Mouse (Mus musculus) fat pad, adult 2 months (tissue): ENCODE measurements around the gene Gpr84.

Experiments used
- DNase-seq: peaks from one replicate; pipeline ENCODE4 v3.0.0-alpha.2; 2011; ENCODE audit warnings: low read depth, low spot score; ENCODE audit errors: extremely low read depth

The Gpr84 gene

DNA sequence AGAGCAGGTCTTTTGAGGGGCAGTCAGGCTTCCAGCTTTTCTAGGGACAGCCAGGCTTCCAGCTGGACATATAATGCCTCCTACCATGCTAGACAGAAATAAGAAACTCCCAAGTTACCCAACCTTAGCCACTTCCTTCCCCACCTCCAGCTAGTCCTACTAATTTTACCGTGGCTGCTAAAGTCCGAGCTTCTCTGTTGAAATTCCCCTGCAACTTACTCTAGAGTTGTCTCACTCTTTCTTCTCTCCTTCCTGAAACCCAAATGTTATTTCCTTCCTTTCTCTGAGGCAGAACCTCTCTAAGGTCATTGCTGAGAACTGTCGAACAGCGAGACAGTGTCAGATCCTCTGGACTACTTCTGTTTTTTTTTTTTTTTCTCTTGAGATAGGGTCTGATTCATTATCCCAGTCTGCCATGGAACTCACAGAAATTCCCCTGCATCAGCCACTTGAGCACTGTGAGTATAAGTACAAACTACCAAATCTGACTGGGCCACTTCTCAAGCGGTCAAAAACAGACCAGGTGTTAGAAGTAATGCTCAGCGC, at the start of gene Gpr84:
Gpr84 (minus strand) TSS at position 248 of the 546 bp plus-strand sequence.
- no peak for DNase-seq

- no peak for DNase-seq
Measured at GRCm38 (mm10) chr15:103359869-103360602, 49.6 kb upstream of the Gpr84 start.

- no peak for DNase-seq
Measured at GRCm38 (mm10) chr15:103359122-103359510, 48.7 kb upstream of the Gpr84 start.

- no peak for DNase-seq
Measured at GRCm38 (mm10) chr15:103358278-103359121, 48.1 kb upstream of the Gpr84 start.

DNA sequence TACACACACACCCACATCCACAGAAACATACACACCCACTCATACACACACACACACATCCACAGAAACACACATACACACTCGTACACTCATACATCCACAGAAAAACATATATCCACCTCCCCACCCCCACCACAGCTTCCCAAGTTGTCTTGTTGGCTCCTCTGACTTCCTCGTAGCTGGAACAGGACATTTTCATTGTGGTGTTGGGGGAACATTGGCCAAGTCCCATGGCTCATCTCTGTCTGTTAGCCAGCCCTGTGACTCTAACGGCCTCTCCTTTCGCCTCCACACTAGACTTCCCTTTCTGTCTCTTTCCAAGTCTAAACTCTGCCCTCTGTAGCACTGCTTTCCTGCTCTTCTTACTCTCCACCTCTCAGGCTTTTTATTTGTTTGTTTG, 47.4 kb upstream of the Gpr84 start:
- DNase-seq = no peak

GRCm38 (mm10) chr15:103356130-103356529, 45.7 kb upstream of the Gpr84 start:
- no peak for DNase-seq

DNA sequence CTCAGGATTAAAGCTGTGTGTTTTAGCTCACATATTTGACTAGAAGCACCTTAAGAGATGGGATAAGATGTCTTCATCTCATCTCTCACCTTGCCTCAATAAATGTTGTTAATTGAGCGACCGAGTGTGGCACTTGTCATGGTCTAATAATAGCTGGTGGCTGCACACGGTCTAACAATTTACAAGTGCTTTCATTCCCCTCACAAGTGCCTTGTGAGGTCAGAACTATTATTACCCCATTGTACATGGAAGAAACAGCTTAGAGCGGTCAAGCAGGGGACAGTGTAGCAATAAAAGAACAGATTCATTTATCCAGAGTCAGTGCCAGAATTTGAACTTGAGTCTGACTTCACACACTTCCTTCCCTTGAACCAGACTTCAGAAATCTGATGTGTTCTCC, 45.0 kb upstream of the Gpr84 start:
- no peak for DNase-seq

DNA sequence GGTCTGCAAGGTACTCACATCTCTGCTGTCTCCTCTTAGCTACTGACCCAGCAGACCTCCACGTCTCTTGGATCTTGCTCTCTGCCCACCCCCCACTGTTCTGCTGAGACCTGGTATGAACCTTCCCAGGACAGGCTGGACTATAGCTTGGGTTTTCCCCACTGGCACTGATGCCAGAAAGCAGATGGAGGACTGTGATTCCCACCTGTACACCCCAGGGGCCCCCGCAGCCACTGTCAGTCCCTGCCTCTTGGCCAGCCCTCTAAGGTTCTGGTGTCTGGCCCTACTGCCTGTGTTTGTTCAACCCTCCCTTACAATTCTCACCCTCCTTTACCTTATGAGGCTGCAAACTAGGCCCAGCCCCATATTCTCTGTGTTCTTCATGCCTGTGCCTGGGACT, 44.3 kb upstream of the Gpr84 start:
- DNase-seq = no peak

GRCm38 (mm10) chr15:103353511-103354256, 43.3 kb upstream of the Gpr84 start:
- DNase-seq = no peak

GRCm38 (mm10) chr15:103352856-103353255, 42.4 kb upstream of the Gpr84 start:
- DNase-seq = no peak

- DNase-seq = no peak
Measured at GRCm38 (mm10) chr15:103347275-103347684, 36.9 kb upstream of the Gpr84 start.

DNA sequence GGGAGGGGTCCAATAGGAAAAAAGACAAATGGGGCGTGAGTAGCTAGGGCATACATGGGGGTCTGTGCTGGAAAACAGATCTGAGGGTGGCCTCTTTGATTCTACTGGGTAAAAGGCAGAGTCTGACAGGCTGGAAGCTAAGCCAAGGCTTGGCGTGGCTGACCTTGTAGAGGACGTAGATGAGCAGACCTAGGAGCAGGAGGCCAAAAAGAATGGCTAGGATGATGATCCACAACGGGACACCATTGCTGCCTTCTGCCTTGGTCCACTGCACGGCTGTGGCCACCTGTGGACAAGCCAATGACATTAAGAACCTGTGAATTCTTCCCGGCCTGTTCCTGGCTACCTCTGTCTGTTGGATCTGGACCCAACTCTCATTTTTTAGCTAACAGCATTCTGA, 35.4 kb upstream of the Gpr84 start:
- no peak for DNase-seq

DNA sequence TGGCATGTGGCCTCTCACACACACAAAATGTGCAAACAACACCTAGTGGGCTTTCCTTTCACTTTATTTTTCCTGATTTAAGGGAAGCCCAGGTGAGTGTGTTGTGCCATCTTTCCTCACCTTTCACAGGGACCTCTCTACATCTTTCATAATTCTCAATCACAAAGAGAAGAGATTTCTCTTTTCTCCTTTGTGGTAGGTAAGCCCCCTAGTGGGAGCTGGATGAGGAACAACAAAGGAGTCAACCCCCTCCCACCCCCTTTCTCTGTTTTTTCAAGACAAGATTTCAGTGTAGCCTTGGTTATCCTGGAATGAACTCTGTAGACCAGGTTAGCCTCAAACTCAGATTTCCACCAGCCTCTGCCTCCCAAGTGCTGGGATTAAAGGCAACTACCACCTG, 33.1 kb upstream of the Gpr84 start:
- no peak for DNase-seq

GRCm38 (mm10) chr15:103343008-103343407, 32.6 kb upstream of the Gpr84 start:
- no peak for DNase-seq

DNA sequence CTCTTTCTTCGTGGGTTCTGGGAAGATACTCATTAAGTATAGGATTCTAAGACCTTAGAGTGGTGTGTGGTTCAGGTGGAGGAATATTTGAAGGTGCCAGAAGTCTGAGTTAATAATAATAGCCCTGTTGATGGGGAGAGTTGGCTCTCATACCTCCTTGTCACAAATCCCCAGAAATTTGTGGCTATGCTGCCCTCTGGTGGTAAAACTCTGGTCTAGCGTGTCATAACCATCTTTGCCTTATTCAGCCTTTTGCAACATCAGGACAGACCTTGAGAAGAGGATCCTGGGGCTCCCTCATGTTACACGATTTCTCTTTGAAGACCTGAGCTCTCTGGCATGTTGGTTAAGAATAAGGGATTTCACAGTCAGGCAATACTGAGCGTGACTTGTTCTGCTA, 32.0 kb upstream of the Gpr84 start:
- DNase-seq = no peak

DNA sequence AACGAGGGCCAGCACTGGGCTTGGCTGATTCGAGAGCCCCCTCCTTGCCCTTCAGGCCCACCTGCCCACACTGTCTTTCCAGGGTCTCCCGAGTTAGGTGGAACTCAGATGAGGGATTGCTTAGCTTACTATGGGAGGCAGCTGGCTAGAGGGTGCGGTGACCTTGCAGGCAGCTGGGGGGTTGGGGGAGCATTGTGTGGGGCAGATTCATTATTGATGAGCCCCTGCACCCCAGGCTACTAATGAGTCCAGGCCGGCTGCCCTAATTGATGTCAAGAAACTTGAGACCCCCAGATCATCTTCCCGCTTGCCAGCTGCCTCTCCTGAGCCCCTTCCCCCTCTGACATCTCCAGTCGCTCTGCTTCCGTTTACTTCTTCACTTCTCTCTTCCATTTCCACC, 31.1 kb upstream of the Gpr84 start:
- no peak for DNase-seq

DNA sequence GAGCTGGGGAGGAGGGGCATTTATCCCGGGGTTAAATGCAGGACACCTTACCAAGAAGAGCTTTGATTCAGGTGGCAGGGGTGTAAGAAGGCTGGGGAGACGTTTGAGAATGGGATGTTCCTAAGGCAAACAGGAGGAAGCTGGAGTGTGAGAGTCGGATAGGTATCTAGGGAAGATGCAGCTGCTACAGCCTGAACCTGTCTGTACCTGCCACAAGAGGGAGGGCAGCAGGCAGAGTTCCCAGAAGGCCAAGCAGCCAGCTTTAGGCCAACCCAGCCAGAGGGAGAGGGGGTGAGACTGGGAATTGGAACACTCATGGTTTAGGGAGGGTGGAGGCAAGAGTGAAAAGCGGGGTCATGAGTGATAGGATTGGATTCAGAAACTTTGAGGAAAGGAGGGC, 30.4 kb upstream of the Gpr84 start:
- no peak for DNase-seq

GRCm38 (mm10) chr15:103339961-103340337, 29.5 kb upstream of the Gpr84 start, which contains the start of gene Zfp385a:
TSS of gene Zfp385a (minus strand) at chr15:103340093.
- DNase-seq = no peak

DNA sequence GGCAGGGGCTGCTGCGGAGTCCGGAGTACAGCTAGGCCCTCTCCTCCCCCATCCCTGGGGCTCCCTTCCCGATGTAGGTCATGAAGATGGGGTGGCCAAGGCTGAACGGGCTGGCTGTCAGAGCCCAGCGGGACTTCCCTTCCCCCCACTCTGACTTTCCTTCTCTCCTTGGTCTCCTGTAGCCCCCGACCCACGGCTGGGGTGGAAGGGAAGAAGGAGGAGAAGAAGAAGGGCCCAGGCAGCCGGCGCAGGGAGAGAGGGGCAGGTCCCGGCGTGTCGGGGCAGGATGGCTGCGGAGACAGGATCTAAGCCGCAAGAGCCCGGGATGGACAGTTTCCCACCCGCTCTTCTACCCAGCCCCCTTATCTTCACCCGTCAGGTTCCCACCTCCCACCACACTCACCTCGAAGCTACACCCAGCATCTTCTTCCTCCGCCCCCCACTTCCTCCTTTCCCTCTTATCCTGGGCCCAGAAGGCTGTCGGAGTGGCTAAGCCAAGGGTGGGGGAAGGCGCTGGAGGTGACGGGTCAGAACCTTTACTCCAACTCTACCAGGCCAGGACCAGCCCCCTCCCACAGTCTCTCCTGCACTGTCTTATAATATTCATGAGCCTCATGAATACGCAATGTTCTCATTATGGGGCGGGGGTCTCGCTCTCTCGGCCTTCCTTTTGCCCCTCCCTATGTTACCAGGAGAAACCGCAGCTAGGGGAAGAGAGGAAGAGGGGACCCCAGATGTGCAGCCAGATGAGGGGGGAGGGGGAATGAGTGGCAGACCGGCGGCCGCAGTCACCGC, 29.0 kb upstream of the Gpr84 start:
- DNase-seq = no peak

- DNase-seq = no peak
Measured at GRCm38 (mm10) chr15:103338829-103339165, 28.4 kb upstream of the Gpr84 start.
